Mouse (Mus musculus): ENCODE measurements around the gene Cdkn1c.

GRCm38 (mm10) chr7:143445651-143446460 is 15.0 kb downstream of the Cdkn1c start:
- TF ChIP-seq POLR2A (IDR thresholded peaks at IDR 0.05; ENCODE audit: insufficient read depth, low read length) (no peak), EP300 (IDR thresholded peaks at IDR 0.05; ENCODE audit: insufficient read depth, low read depth, low read length) (no peak), CTCF (IDR thresholded peaks at IDR 0.05; ENCODE audit: low read depth, low read length) (no peak)
